Mouse (Mus musculus): Measurements from ENCODE around the gene Cfap77. TPM values are rescaled to one million over a fixed set of nuclear protein-coding genes. Genes with fewer than 3 reads are reported as not detected.

Cfap77 gene
- polyA plus RNA-seq, 1 experiment, result 0.31 TPM

- H3K36me3 ChIP-seq (ENCODE audit: control insufficient read depth, insufficient read depth, low read length), result no peaks in the 10 kb centered on the region; the same call in 1 of the 2 replicates
- TF ChIP-seq CTCF (conservative IDR thresholded peaks at IDR 0.05; ENCODE audit: insufficient read depth, insufficient read length, low read depth, low read length), result no peak
- no peak for TF ChIP-seq POLR2A (IDR thresholded peaks at IDR 0.05; ENCODE audit: low read depth, low read length)
- WGBS, result 84% methylated on average over 4 of the region's 4 CpGs
- H3K4me3 ChIP-seq (ENCODE audit: insufficient read depth, low read depth, low read length), result no peak overlapping the region
- H3K4me1 ChIP-seq (ENCODE audit: control insufficient read depth, insufficient read depth, low read length), result no peaks in the 10 kb centered on the region
- no peaks in the 10 kb centered on the region for H3K27me3 ChIP-seq (replicated peaks; ENCODE audit: control insufficient read depth, insufficient read depth, low read length)
- H3K27ac ChIP-seq (ENCODE audit: insufficient read depth, low read depth, low read length), result no peak overlapping the region
- no peak for DNase-seq
Measured at GRCm38 (mm10) chr2:28884914-28885313, 170.0 kb downstream of the Cfap77 start.

DNA sequence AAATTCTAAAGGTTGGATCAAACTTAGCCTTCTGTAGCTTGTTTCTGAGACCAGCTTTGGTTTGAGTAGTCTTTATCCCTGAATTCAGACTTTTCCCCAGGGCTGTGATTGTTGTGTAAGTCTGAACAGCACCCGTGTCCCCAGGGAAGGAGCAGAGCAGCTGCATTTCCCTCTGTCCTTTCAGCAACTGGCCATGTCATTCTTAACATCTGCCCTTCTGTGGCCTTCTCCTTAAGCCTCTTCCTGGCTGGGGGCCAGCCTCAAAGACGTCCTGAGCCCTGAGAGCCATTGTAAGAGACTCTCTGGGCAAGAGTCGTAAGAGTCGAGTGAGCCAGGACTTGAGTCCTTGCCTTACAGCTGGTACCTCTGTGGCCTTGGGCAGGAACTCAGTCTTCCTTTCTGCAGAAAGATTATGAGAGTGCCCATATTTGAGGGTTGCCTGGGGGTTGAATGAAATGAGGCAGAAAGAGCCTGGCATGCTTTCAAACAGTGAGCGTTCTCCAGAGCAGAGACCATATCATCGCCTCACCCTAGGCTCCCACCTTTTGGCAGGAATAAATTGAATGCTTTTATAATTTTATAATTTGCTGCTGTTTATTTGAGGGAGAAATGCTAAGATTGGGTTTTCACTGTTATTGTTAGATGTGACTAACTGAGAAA is 171.9 kb downstream of the Cfap77 start:
- no peaks in the 10 kb centered on the region; the same call in 1 of the 2 replicates for H3K36me3 ChIP-seq (ENCODE audit: control insufficient read depth, insufficient read depth, low read length)
- no peak overlapping the region for H3K27ac ChIP-seq (ENCODE audit: insufficient read depth, low read depth, low read length)
- H3K27me3 ChIP-seq (replicated peaks; ENCODE audit: control insufficient read depth, insufficient read depth, low read length), result no peaks in the 10 kb centered on the region
- no peaks in the 10 kb centered on the region for H3K4me1 ChIP-seq (ENCODE audit: control insufficient read depth, insufficient read depth, low read length)
- WGBS, result 65% methylated on average over 6 of the region's 6 CpGs
- H3K4me3 ChIP-seq (ENCODE audit: insufficient read depth, low read depth, low read length), result no peak overlapping the region
- no peak for TF ChIP-seq CTCF (conservative IDR thresholded peaks at IDR 0.05; ENCODE audit: insufficient read depth, insufficient read length, low read depth, low read length)
- TF ChIP-seq POLR2A (IDR thresholded peaks at IDR 0.05; ENCODE audit: low read depth, low read length), result no peak
- DNase-seq, result no peak

- no peaks in the 10 kb centered on the region; the same call in 1 of the 2 replicates for H3K36me3 ChIP-seq (ENCODE audit: control insufficient read depth, insufficient read depth, low read length)
Measured at GRCm38 (mm10) chr2:28882047-28882446, 172.8 kb downstream of the Cfap77 start.

DNA sequence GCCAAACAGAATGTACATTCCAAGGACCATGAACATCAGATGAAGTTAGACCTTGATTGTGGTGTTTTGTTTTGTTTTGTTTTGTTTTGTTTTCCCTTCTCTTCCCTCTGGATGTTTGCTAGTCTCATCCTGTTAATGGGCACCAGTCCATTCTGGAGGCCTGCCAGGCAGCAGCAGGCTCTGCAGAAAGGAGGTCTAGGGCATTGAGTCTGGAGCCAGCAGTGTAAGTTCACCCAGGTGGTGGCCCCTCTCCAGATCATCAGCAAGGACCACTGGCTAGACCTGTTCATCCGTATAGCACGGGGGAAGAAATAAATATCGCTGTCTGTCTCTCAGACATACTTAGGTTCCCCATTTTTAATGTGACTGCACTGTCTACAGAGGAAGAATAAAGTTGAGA is 173.6 kb downstream of the Cfap77 start:
- no peak for TF ChIP-seq CTCF (conservative IDR thresholded peaks at IDR 0.05; ENCODE audit: insufficient read depth, insufficient read length, low read depth, low read length)
- TF ChIP-seq POLR2A (IDR thresholded peaks at IDR 0.05; ENCODE audit: low read depth, low read length), result no peak
- Histone ChIP-seq H3K27ac (ENCODE audit: insufficient read depth, low read depth, low read length) (no peak overlapping the region), H3K4me3 (ENCODE audit: insufficient read depth, low read depth, low read length) (no peak overlapping the region), H3K27me3 (replicated peaks; ENCODE audit: control insufficient read depth, insufficient read depth, low read length) (no peaks in the 10 kb centered on the region), H3K36me3 (ENCODE audit: control insufficient read depth, insufficient read depth, low read length) (no peaks in the 10 kb centered on the region; the same call in 1 of the 2 replicates), H3K4me1 (ENCODE audit: control insufficient read depth, insufficient read depth, low read length) (no peaks in the 10 kb centered on the region)
- no peak for DNase-seq
- WGBS, result 93% methylated on average over 3 of the region's 3 CpGs

More at GRCm38 (mm10) chr2:28882047-28882446, 172.8 kb downstream of the Cfap77 start:
- Histone ChIP-seq H3K4me1 (ENCODE audit: control insufficient read depth, insufficient read depth, low read length) (no peaks in the 10 kb centered on the region), H3K4me3 (ENCODE audit: insufficient read depth, low read depth, low read length) (no peak overlapping the region), H3K27ac (ENCODE audit: insufficient read depth, low read depth, low read length) (no peak overlapping the region), H3K27me3 (replicated peaks; ENCODE audit: control insufficient read depth, insufficient read depth, low read length) (no peaks in the 10 kb centered on the region)
- 79% methylated on average over 3 of the region's 3 CpGs for WGBS
- no peak for TF ChIP-seq POLR2A (IDR thresholded peaks at IDR 0.05; ENCODE audit: low read depth, low read length)
- TF ChIP-seq CTCF (conservative IDR thresholded peaks at IDR 0.05; ENCODE audit: insufficient read depth, insufficient read length, low read depth, low read length), result no peak
- no peak for DNase-seq

Other genes with a start within 250 kb of the Cfap77 start
- 7.1 and 7.4 TPM in 2 replicates for gene Gtf3c4, start 214.7 kb downstream of the Cfap77 start, polyA plus RNA-seq (2012; rRNA removed)
- gene Ddx31, start 214.7 kb downstream of the Cfap77 start, polyA plus RNA-seq (2012; rRNA removed), result 2.6 and 3.4 TPM in 2 replicates
- gene Barhl1, start 138.4 kb downstream of the Cfap77 start, polyA plus RNA-seq (2012; rRNA removed), result 0.05 and 0.07 TPM in 2 replicates
- gene Ttf1, start 5.2 kb upstream of the Cfap77 start, polyA plus RNA-seq (2012; rRNA removed), result 5.6 and 6.5 TPM in 2 replicates
- 3.1 and 3.4 TPM in 2 replicates for gene Setx, start 69.1 kb upstream of the Cfap77 start, polyA plus RNA-seq (2012; rRNA removed)
- gene Ntng2, start 197.9 kb upstream of the Cfap77 start, polyA plus RNA-seq (2012; rRNA removed), result 18.2 and 23.2 TPM in 2 replicates

Measured in kidney, adult 2 months (tissue).